Mouse (Mus musculus) stomach, postnatal 0 days (tissue): ENCODE measurements at regions not wholly inside any gene's neighbourhood (a gene's known extent, or its start where the extent isn't known, plus 50 kb on each side); places are given as distances from the start of the nearest gene placed in this dataset.

ENCODE experiments used
- CTCF ChIP-seq: IDR thresholded peaks from 2 replicates; pipeline ENCODE4 v1.5.1; 2016; ENCODE audit warnings: antibody characterized with exemption, low read depth, mild to moderate bottlenecking, moderate library complexity
- EP300 ChIP-seq: optimal IDR thresholded peaks from 2 replicates; pipeline ENCODE3; 2016; ENCODE audit warnings: antibody characterized with exemption

- TF ChIP-seq CTCF = no peak
- TF ChIP-seq EP300 = no peak
These were observed 1698.0 kb upstream of the Slc10a2 start for GRCm38 (mm10) chr8:6803199-6803598.
